Mouse (Mus musculus) induced T-regulatory cell, adult 2 months (primary cell): Measurements from ENCODE around the gene Jade1.

Experiments used
- DNase-seq: peaks from one replicate; pipeline ENCODE4 v3.0.0-alpha.2; 2012; ENCODE audit warnings: low read depth

Jade1 gene

DNA sequence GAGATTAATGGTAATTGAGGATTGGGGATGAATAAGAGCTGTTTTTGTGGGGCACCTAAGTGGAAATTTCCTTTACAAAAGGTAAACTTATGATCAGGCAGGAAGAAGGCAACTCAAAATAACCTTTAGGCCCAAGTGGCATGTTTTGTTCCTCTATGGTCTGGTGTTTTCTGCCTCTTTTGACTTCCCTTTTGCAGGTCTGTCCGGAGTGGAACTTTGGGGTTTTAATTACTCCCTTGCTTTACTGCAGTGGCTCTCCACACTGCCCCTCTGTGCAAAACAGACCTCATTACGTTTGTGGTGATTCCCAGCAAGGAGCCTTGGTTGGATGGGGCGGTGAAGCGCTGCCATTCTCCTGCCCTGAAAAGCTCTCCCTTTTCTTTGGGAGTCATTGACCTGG, 24.3 kb downstream of the Jade1 start:
- no peak for DNase-seq

GRCm38 (mm10) chr3:41580401-41581323, 25.1 kb downstream of the Jade1 start:
- DNase-seq = no peak

DNA sequence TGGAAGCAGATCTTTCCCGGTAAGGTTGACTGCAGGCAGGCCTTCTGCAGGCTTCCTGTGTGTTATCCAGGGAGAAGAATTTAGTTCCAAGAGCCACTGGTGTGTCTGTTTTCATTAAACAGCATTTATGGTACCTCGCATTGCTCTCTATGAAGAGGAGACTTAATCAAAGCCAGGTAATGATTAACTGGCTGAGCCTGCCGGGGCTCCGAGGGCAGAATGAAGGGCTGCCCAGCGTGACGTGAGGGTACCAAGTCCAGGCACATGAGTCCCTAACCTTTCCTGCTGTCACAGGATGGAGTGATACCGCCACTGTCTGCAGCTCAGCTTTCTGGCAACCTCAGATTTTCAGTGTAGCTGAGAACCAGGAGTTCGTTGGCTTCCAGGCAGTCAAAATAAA, 25.9 kb downstream of the Jade1 start:
- no peak for DNase-seq

DNA sequence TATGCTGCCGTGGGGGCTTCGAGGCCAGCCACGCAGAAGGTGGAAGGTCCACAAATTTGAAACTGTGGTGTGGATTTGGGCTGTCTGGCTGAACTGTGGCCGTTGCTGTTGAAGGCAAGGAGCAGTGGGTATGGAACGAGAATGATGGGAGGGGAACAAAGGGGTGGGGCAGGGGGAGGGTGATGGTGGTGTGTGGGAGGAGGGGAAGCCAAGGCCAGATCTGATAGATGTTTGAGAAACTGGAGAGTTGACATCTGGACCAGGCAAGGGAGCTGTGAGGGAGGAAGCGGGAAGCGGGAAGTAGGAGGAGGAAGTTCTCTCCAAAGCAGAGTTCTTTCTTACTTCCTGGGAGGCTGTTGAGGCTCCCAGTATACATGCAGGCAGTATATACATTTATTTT, 26.7 kb downstream of the Jade1 start:
- no peak for DNase-seq

DNA sequence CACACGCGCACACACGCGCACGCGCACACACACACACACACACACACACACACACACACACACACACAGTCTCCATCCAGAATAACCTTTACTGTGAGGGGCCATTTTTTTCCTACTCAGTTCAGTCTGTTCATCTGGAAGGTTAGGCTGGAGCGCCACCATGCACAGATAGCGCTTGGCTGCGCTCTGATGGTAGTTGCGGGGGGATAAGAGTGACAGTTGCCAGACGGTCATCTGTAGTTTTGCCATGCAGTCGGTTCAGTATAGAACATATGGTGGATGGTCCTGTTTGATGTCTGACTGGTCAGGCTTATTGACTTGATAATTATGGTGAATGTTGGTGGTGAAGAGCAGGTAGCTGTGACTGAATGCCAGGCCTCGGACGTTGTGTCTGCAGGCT, 27.6 kb downstream of the Jade1 start:
- DNase-seq = no peak

GRCm38 (mm10) chr3:41583621-41584020, 28.1 kb downstream of the Jade1 start:
- no peak for DNase-seq

DNA sequence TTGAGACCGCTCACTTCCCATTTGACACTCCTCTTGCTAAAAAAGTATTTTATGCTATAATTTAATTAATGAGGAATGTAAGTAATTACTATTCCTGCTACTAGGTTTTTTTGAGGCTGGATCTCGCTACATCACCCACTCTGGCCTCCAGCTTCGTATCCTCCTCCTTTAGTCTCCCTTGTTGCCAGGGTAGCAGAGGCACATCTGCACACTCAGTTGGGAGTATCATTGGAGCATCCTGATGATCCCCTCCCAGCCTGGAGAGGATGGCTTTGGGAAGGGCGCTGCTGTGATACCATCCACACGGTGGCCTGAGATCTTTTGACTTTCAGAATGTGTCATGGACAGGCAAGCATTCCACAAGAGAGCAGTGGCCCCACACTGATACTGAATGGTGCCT, 30.0 kb downstream of the Jade1 start:
- no peak for DNase-seq

DNA sequence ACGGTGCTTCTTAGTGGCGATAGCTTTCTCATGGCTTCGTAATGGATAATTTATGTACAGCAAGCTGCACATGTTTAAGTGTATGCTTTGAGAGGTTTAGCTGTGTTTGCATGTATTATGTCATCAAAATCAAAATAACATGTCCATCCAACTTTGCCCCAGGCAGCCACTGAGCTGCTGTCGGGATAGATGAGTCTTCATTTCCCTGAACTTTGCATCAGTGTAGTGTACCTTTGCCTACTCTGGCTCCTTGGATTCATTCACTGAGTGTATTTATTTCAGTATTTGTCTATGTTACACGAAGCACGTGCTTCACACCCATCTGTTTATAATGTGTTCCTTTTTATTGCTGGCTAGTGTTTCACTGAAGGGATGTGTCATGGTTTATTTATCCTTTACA, 30.8 kb downstream of the Jade1 start:
- DNase-seq = no peak

GRCm38 (mm10) chr3:41586917-41587316, 31.4 kb downstream of the Jade1 start:
- DNase-seq = no peak

GRCm38 (mm10) chr3:41587588-41587987, 32.1 kb downstream of the Jade1 start:
- DNase-seq = peak; percentile 26

DNA sequence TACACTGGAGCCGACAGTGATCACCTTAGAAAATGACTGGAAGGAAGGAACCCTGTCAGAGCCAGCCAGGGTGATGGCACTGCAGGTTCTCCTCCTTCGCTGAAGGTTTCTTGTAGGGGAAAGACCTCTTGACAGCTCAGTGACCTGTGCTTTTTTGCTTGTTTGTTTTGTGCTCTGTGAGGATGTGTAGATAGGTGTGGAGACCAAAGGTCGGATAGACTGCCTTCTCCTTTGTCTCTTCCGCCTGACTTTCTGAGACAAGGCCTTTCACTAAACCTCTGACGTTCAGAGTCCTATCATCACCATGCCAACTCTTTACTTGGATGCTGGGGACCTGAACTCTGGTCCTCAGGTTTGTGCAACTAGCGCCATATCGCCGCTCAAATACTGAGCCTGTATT, 33.0 kb downstream of the Jade1 start:
- DNase-seq = no peak

- no peak for DNase-seq
Measured at GRCm38 (mm10) chr3:41589246-41589914, 33.8 kb downstream of the Jade1 start.

- no peak for DNase-seq
Measured at GRCm38 (mm10) chr3:41589988-41590387, 34.5 kb downstream of the Jade1 start.

GRCm38 (mm10) chr3:41590695-41591559, 35.4 kb downstream of the Jade1 start:
- no peak for DNase-seq

DNA sequence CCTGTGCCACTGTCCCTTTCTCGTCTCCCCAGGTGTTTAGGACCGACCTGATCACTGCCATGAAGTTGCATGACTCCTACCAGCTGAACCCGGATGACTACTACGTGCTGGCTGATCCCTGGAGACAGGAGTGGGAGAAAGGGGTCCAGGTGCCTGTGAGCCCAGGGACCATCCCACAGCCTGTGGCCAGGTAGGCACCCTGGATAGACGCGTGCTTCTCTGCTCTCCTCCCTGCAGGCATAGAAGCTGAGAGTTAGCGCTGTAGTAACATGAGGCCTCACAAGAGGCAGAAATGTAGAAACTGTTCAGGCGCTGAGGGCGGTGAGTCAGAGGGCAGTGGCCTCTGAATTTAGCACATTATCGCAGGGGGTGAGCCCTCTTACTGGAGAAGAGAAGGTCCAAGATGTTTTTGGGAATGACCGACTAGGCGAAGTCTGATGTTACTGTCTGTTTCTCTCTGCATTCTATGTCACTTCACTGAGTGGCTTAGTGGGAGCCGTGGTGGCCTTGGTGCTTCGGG, 36.2 kb downstream of the Jade1 start:
- DNase-seq = no peak

DNA sequence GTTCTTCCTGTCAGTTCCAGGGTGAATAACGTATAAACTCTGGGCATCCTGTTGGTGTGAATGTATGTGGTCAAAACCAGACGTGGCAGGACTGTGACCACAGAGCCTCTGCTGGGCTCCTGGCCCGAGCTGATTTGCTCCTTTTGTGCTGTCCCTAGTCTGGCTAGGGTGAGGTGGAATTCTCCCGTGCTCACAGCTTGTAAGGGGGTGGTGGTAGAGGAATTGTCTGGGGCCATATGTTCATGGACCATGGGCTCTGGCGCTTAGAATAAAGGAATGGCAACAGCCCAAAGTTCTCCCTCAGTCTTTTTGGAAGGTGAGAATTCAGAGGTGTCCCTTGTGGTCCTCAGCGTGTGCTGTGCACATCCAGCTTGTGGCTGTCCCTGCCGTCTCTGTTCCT, 37.3 kb downstream of the Jade1 start:
- no peak for DNase-seq

DNA sequence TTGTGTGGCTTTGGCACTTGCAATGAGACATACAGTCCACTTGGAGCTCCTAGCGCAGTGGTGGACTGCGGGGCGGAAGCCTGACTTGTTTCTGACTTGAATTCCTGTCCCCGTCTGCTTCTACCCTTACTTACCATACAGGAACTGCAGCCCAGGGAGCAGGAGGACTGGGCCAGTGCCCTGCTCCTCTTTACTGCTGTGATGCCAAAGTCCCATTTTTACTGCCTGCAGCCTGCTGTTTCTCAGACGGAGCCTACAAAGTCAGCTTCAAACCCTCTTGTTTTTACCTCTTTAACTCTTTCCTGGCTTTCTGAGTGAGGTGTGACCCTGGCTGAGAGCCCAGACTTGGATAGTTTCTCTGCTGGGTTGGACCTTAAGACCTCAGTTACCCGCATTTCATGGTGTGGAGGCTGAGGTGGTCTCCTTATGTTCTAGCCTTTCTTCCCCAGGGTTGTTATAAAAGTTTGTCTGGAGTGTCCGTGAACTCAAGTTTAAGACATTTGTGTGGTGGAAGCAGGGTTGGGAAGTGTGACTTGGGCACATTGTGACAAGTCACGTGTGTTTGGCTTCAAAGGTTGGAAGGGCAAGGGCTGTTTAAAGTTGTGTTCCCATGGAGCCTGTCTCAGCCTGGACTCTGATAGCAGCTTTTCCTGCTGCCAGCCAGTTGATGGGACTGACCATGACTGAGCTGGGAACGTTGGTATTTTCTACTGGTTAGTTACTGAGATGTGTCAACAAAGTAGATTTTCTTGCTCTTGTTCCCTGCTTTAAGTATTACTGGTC, 38.8 kb downstream of the Jade1 start:
- no peak for DNase-seq

DNA sequence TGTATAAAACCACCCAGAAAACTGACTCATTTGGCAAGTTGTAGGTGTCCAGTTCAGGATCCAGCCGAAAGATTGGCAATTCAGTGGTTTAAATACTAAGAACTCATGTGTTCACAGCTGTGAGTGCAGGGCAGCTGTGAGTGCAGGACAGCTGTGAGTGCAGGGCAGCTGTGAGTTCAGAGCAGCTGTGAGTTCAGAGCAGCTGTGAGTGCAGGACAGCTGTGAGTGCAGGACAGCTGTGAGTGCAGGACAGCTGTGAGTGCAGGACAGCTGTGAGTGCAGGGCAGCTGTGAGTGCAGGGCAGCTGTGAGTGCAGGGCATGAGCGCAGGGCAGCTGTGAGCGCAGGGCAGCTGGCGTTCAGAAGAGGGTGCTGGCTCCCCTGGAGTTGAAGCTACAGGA, 39.5 kb downstream of the Jade1 start:
- no peak for DNase-seq

- DNase-seq = no peak
Measured at GRCm38 (mm10) chr3:41597036-41597435, 41.5 kb downstream of the Jade1 start.

GRCm38 (mm10) chr3:41598412-41598811, 42.9 kb downstream of the Jade1 start:
- DNase-seq = no peak

DNA sequence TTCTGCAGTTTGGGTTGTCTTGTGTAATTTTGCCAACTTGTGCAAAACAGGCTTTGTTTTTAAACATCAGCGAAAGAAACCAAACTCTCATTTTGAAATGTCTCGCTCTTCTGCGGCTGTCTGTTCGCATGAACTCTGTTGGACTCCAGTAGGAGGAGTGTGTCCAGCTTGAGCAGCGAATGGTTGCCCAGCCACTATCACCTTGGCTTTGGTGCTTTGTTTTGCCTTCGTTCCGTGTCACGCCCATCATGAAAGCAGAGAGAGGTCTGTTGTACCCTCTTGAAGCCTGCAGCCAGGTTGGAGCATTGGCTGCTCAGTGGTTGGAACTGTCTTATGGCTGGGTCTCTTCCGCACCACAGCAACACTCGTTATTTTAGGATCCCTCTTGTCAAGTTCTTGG, 43.7 kb downstream of the Jade1 start:
- no peak for DNase-seq
